Mouse (Mus musculus) layer of hippocampus, adult 8-10 months (tissue): ENCODE data around the gene 1810049J17Rik. TPM values are rescaled to one million over a fixed set of nuclear protein-coding genes. Genes with fewer than 3 reads are reported as not detected.

Source experiments
- DNase-seq, 2 experiments: peaks; one replicate each; pipeline ENCODE4 v3.0.0; 2022; ENCODE audit warnings: low spot score in 2 of 2
- total RNA-seq, 4 experiments: library from RNA; stranded (reverse); gene quantifications; 2 replicates each; pipeline ENCODE4 v1.2.4; 2022

Gene 1810049J17Rik
- total RNA-seq, 4 experiments from 2014 or later: 1.6 TPM; not detected in 3

- DNase-seq: no peak
These were observed 27.3 kb upstream of the 1810049J17Rik start for GRCm38 (mm10) chr15:12348950-12349349.

- no peak for DNase-seq
These were observed 25.2 kb upstream of the 1810049J17Rik start for GRCm38 (mm10) chr15:12346916-12347315.

DNA sequence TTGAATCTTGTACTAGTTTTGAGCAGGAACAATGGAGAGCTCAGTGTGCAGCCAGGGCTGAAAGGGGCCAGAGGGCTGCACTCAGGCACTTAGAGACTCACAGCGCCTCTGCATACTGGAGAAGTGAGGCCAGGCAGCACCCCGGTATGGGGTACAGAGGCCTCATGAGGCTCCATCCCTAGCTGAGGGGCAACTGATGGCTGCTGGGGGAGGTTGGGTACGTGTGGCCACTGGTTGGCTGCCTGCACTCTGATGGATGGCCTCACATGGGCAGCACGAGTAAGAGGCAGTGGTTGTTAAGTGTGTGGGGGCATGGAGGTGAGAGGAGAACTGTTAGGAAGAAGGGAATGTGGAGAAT, 19.7 kb upstream of the 1810049J17Rik start:
- DNase-seq: no peak

GRCm38 (mm10) chr15:12340536-12341400, 19.1 kb upstream of the 1810049J17Rik start:
- DNase-seq: no peak

DNA sequence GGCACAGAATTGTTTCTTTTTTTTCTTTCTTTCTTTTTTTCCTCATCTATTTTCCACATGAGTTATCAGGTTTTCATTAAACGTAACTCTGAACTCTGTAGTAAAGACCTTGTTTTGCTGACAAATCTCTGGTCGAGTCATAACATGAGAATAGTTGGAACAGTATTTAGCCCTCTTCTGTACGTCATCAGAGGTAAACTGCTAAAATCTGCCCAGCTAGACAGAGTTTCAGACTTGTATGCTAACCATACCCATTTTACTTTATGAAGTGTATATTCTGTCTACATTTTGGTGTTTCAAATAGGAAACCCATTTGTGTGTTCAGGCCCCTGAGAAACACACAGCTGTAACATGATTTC, 16.1 kb upstream of the 1810049J17Rik start:
- DNase-seq: no peak

DNA sequence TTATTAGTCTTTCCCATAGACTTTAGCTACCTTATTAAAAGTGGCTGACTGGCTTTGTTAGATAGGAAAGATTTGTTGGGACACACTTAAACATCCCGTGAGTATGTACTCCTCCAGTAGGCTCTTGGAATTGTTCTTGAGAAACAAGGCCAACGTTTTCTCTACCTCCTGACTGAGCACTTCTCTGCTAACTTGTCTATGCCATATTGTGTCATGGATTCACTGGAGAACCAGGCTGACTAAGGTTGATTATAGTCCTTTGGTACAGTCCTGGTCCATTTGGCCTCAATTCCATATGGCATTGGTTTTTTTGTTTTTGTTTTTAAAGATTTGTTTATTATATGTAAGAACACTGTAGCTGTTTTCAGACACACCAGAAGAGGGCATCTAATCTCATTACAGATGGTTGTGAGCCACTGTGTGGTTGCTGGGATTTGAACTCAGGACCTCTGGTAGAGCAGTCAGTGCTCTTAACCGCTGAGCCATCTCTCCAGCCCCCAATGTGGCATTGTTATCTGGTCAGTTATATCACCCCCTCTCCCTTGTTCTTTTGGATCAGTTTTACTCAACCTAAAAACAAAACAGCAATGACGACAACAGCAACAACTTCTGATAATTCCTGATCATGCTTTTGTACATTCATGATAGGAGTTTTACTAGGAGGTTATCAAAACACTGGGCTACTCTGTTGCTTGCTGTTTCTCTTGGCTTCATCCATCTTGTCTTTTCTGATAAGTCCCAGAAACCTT, 15.5 kb upstream of the 1810049J17Rik start:
- DNase-seq: no peak

- DNase-seq: no peak
These were observed 12.7 kb upstream of the 1810049J17Rik start for GRCm38 (mm10) chr15:12334381-12334780.

GRCm38 (mm10) chr15:12331300-12331699, 9.6 kb upstream of the 1810049J17Rik start:
- no peak for DNase-seq

DNA sequence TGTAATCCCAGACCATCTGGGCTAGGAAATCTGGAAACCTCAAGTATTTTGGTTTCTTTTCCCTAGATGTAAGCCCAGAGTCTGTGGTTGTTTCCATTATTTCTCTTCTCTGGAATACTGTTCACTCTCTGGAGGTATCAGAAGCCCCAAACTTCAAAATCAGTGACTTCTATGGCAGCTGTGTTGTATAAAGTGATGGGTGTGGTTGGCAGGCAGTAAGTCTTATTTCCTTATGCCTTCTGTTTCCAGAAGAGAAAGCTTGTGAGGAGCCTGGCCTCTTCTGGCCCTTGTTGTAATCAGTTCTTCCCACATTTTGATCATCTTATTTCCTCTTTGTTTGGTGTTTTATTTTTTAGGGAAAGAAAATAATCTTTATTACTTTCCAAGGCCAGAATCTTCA, 9.2 kb upstream of the 1810049J17Rik start:
- no peak for DNase-seq

- no peak for DNase-seq
These were observed 8.7 kb upstream of the 1810049J17Rik start for GRCm38 (mm10) chr15:12330389-12330788.

DNA sequence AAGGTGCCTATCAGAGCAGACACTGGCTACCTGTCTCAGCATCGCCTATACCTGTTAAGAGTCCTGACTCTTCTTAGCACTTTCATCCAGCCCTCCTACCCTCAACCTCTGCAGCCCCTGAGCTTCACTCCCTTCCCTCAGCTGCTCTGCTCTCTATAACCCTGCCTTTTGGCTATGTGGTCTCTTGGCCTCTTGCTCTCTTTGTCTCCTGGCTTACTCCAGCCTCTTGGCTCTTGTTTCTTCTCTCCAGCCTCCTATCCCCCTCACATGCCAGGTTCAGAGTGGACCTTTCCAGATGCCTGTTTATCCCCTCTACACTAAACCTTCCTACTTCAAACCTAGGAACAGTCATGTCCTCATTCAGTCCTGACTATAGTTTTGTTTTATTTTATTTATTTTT, 2.6 kb upstream of the 1810049J17Rik start:
- no peak for DNase-seq

DNA sequence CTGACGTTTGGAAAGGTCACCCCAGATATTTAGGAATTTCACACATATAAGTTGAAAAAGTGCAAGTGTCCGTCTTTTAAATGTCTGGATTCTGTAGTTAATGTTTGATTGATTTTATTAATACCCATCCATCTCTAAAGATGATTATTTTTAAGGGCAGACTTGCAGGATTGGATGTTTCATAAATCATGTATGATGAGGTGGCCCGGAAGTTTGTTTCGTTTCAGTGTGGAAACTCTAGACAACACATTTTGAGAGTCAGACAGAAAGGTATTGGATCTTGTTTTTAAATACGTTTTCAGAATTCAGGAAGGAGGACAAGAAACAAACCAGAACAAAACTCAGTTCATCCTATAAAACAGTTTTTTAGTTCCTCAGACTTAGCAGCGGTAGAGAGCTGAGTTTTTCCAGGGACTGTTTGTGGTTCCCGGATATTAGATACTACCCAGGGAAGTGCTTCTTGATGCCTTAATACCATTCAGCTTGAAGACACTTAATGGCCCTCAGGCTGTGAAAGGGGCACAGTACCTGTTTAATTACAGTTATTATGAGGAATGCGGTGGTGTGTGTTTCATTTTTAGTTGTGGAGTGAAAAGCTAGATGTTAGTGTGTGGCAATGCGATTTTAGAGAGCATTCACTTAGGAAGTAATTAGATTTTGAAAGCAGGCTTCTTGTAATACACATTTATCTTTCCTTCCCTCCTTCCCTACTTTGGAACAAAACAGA, 1.1 kb upstream of the 1810049J17Rik start:
- no peak for DNase-seq

GRCm38 (mm10) chr15:12321091-12321787, 460 bp downstream of the 1810049J17Rik start, which contains the start of gene Golph3:
Golph3 (plus strand) TSS chr15:12321450.
- DNase-seq: peak; percentile 87 to 91

- DNase-seq: no peak
These were observed 1.1 kb downstream of the 1810049J17Rik start for GRCm38 (mm10) chr15:12320441-12321090.

DNA sequence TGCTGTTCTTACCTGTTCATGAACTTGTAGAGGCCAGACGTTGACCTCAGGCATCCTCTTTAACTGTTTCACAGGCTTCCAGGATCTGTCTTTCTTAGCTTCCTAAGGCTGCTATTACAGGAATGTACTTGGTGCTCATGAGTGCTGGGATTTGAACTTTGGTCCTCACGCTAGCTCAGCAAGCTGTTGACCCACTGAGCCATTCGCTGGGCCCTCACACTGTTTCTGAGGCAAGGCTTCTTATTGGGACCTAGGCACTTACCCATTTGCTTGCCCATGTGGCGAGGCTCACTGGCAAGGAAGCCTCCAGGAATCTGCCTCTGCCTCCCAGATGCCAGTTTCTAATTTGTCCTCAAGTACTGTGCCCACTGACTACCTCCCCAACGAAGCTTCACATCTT, 1.8 kb downstream of the 1810049J17Rik start:
- DNase-seq: no peak

- no peak for DNase-seq
These were observed 3.2 kb downstream of the 1810049J17Rik start for GRCm38 (mm10) chr15:12318451-12318850.

DNA sequence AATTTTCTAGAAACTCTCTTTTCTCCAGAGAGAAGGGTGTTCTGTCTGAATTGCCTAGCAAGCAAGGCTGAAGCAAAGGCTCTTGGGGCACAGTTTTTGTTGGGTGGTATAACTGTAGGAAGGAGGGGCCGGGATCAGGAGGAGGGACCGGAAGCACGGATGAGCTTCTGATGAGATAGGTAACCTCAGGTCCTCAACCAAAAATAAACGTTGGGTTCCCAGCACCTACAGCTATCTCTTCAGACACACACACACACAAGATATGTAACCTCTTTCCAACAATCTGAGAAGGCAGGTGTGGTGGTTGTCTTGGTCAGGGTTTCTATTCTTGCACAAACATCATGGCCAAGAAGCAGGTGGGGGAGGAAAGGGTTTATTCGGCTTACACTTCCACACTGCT, 4.4 kb downstream of the 1810049J17Rik start:
- no peak for DNase-seq

DNA sequence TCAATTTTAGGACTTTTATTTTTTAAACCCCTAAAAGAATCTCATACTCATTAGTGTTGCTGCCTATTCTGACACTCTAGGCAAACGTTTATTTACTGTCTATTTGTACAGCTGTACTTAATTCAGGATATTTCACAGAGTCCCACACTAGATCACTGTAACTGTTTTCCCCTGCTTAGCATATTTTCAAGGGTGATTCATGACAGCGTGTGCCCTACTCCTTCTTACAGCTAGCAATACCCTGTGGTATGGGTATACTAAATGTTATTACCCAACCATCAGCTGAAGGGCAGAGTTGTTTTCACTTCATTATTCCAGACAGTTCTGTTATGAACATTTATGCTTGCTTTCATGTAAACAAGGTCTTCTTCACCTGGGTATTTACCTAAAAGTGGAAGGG, 5.7 kb downstream of the 1810049J17Rik start:
- DNase-seq: no peak

DNA sequence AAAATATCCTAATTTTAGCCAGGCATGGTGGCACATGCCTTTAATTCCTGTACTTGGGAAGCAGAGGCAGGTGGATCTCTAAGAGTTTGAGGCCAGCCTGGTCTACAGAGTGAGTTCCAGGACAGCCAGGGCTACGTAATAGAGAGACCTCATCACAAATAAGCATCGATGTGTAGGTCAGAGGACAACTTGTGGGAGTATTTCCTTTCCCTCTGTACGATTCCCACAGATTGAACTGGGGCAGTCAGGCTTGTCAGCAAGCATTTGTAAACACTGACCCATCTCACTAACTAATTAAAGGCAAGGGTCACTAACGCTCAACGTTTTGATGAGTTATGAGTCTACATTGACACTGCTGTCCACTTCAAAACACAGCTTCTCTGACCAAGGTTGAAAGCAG, 7.1 kb downstream of the 1810049J17Rik start:
- DNase-seq: no peak

DNA sequence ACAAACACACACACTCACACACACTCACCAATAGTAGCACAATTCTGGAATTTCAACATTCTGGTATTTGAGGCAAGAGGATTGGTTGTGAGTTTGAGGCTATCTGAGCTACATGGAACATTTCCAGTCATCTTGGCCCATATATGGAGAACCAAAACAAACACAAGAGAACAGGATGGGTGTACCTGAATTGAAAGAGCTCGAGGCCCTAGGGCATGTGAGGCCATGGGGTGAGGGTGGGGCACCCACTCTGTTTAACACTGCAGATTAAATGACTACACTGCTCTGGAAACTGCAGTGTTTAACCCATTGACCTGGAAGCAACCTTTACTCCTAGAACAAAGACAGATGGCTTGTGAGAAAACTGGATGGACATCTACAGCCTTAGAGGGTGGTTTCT, 8.4 kb downstream of the 1810049J17Rik start:
- DNase-seq: no peak

DNA sequence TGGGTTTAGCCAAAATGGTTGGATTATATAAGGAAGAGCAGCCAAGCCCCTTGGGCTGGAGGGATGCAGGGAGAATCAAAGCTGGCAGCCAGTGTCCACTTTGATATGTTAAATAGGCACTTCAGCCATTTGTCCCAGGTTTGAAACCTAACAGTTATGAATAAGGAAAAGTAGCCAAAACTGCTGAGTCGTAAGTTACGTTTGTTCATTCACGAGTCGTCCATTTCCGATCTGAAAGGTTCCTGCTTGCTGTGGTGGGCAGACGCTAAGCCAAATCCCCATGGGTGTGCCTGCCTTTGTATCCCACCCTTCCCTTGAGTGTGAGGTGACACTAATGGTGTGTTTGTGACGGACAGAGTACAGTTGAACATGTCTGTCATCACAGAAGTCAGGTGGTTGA, 10.2 kb downstream of the 1810049J17Rik start:
- DNase-seq: no peak
